Mouse (Mus musculus): ENCODE measurements at regions not wholly inside any gene's neighbourhood (a gene's known extent, or its start where the extent isn't known, plus 50 kb on each side); places are given as distances from the start of the nearest gene placed in this dataset.

GRCm38 (mm10) chr6:31190070-31190469 lies 208.5 kb upstream of the Mkln1 start:
- no peak for TF ChIP-seq POLR2A (IDR thresholded peaks at IDR 0.05; ENCODE audit: low read depth, low read length)
- TF ChIP-seq CTCF (conservative IDR thresholded peaks at IDR 0.05; ENCODE audit: insufficient read depth, insufficient read length, low read depth, low read length) = no peak

Measured in kidney, adult 2 months (tissue).